In genomic region chr10:59943421-59943989, GRCm38 (mm10) we compare ENCODE assay signal across 8 mouse cellular contexts. TPM values are rescaled to one million over a fixed set of nuclear protein-coding genes. Genes with fewer than 3 reads are reported as not detected.
DNase-seq lines count a peak whose midpoint lies in the region; ATAC-seq and TF ChIP-seq lines count a peak whose summit lies in the region.

No protein-coding gene starts in this region.

- TF ChIP-seq CTCF in cerebellum, adult 2 months (IDR thresholded peaks at IDR 0.05; ENCODE audit: borderline replicate concordance, insufficient read depth, low read depth, low read length), result no peak
- no peak for TF ChIP-seq CTCF in left cerebral cortex, adult 2 months (IDR thresholded peaks at IDR 0.05)

- H3K27me3 ChIP-seq in cerebellum, adult 2 months (ENCODE audit: control insufficient read depth, insufficient read depth, low read length), result no peaks in the 10 kb centered on the region
- H3K27me3 ChIP-seq in hindbrain, embryonic 14.5 days (ENCODE audit: control insufficient read depth, insufficient read depth, low read length), result no peaks in the 10 kb centered on the region

- intact Hi-C loops in left cerebral cortex, adult 2 months (cut with DNase I), result no loop called here

- WGBS in cerebellum, adult 2 months, result 11% methylated on average over 13 of the region's 13 CpGs
- 40% methylated on average over 13 of the region's 13 CpGs for WGBS in hindbrain, embryonic 14.5 days

- peak overlapping the region; percentile 35; the same call in 1 of the 2 replicates for H3K9ac ChIP-seq in hindbrain, embryonic 14.5 days

- H3K4me3 ChIP-seq in cerebellum, adult 2 months (replicated peaks; ENCODE audit: insufficient read depth, low read depth, low read length), result peak overlapping the region; percentile 46
- H3K4me3 ChIP-seq in hindbrain, embryonic 14.5 days (replicated peaks; ENCODE audit: low read length), result no peak overlapping the region
- peak overlapping the region; percentile 37 for H3K4me3 ChIP-seq in left cerebral cortex, adult 2 months

- H3K4me1 ChIP-seq in cerebellum, adult 2 months (ENCODE audit: control insufficient read depth, insufficient read depth, low read length), result peaks cover 19% of the 10 kb centered on the region; the same call in 1 of the 2 replicates
- H3K4me1 ChIP-seq in hindbrain, embryonic 14.5 days (replicated peaks; ENCODE audit: control insufficient read depth, insufficient read depth, low read length), result peaks cover 21% of the 10 kb centered on the region

- H3K9me3 ChIP-seq in hindbrain, embryonic 14.5 days (ENCODE audit: control insufficient read depth, low read length), result no peaks in the 10 kb centered on the region

- ATAC-seq in hindbrain, embryonic 14.5 days (ENCODE audit: low FRiP score), result peak; percentile 28; the same call in 1 of the 2 replicates
- no peak for ATAC-seq in activated CD4-positive, CD25-positive, alpha-beta regulatory T cell, adult 4 months

- peak overlapping the region; percentile 44 for H3K4me2 ChIP-seq in hindbrain, embryonic 14.5 days (replicated peaks)

- TF ChIP-seq POLR2A in cerebellum, adult 2 months (IDR thresholded peaks at IDR 0.05; ENCODE audit: borderline replicate concordance, insufficient read depth, low read length), result no peak

- H3K27ac ChIP-seq in cerebellum, adult 2 months (ENCODE audit: insufficient read depth, low read length), result peak overlapping the region; percentile 85
- peak overlapping the region; percentile 65 for H3K27ac ChIP-seq in hindbrain, embryonic 14.5 days
- peak overlapping the region; percentile 91 for H3K27ac ChIP-seq in left cerebral cortex, adult 2 months

- DNase-seq in R1 (ENCODE audit: low read depth, low spot score), result peak; percentile 62
- DNase-seq in cerebellum, adult 2 months, result peak; percentile 71
- DNase-seq in gastrocnemius, adult 18-20 months (ENCODE audit: low spot score), result peak; percentile 79
- DNase-seq in hindbrain, embryonic 14.5 days (ENCODE audit: low spot score), result peak; percentile 66
- DNase-seq in left cerebral cortex, adult 2 months (ENCODE audit: extremely low spot score in 1 of 2, low spot score in 2 of 2), result peak; percentile 73 to 81
- DNase-seq in lung, postnatal 4 days, result peak; percentile 88 to 91
- peak; percentile 77 for DNase-seq in right cerebral cortex, postnatal 4 days

- H3K36me3 ChIP-seq in hindbrain, embryonic 14.5 days (replicated peaks; ENCODE audit: control insufficient read depth, insufficient read depth), result no peaks in the 10 kb centered on the region

RNA-seq across cellular contexts. Expression of gene Ddit4, which starts 8.1 kb away (rescaled TPM):
- polyA plus RNA-seq in cerebellum, adult 2 months (2012; rRNA removed), result 48.3 and 53.9 TPM in 2 replicates
- total RNA-seq in gastrocnemius, adult 18-20 months (2021), result 100 to 1,000 TPM in 1 of 2 experiments, 1 to 10 TPM in 1; 8.1 to 202 TPM
- polyA plus RNA-seq in hindbrain, embryonic 14.5 days (2014; fragmentation: Nextera tagmentation; extraction: Ambion mirVana), result 8.8 and 10.5 TPM in 2 replicates
- total RNA-seq in left cerebral cortex, adult 2 months (2021), result 10 to 100 TPM; 46.9 to 71.1 TPM
- 10 to 100 TPM; 17.5 to 31.2 TPM for polyA plus RNA-seq in activated CD4-positive, CD25-positive, alpha-beta regulatory T cell, adult 4 months (2017; shearing (Covaris generic))

RNA-seq across cellular contexts. Expression of gene Ascc1, which starts 59.1 kb away (rescaled TPM):
- polyA plus RNA-seq in cerebellum, adult 2 months (2012; rRNA removed), result 25.4 and 28.8 TPM in 2 replicates
- 10 to 100 TPM; 14.2 to 15.3 TPM for total RNA-seq in gastrocnemius, adult 18-20 months (2021)
- 45.6 and 45.9 TPM in 2 replicates for polyA plus RNA-seq in hindbrain, embryonic 14.5 days (2014; fragmentation: Nextera tagmentation; extraction: Ambion mirVana)
- 10 to 100 TPM; 13.2 to 15.1 TPM for total RNA-seq in left cerebral cortex, adult 2 months (2021)
- 10 to 100 TPM; 49.6 to 50.2 TPM for polyA plus RNA-seq in activated CD4-positive, CD25-positive, alpha-beta regulatory T cell, adult 4 months (2017; shearing (Covaris generic))

RNA-seq across cellular contexts. Expression of gene Anapc16, which starts 59.4 kb away (rescaled TPM):
- polyA plus RNA-seq in cerebellum, adult 2 months (2012; rRNA removed), result 93.2 and 95.5 TPM in 2 replicates
- 10 to 100 TPM; 43.7 to 43.9 TPM for total RNA-seq in gastrocnemius, adult 18-20 months (2021)
- polyA plus RNA-seq in hindbrain, embryonic 14.5 days (2014; fragmentation: Nextera tagmentation; extraction: Ambion mirVana), result 94.2 and 110 TPM in 2 replicates
- total RNA-seq in left cerebral cortex, adult 2 months (2021), result 10 to 100 TPM; 61.5 to 68.6 TPM
- 100 to 1,000 TPM in 1 of 2 experiments, 10 to 100 TPM in 1; 89.7 to 110 TPM for polyA plus RNA-seq in activated CD4-positive, CD25-positive, alpha-beta regulatory T cell, adult 4 months (2017; shearing (Covaris generic))
